In genomic region chr11:119997351-119997750, GRCm38 (mm10) we compare ENCODE assay signal across 21 mouse cellular contexts.
"Had no signal": no experiment of that assay in that cellular context is flagged by ENCODE, and none has a peak within 500 bp of the region (broad histone marks: within the 10 kb centered on the region; RNA-seq: fewer than 3 reads in every experiment).

No protein-coding gene starts in this region.

- DNase-seq: kidney, postnatal 25 days; liver; lung, adult 18-20 months; lung, postnatal 10 days; lung, postnatal 36 days; retina, postnatal 1 day; right cerebral cortex, postnatal 25 days; spleen, adult 18-20 months; thymus, postnatal 25 days had no signal

- H3K4me3 ChIP-seq: limb, embryonic 12.5 days; liver, embryonic 12.5 days; liver, embryonic 15.5 days; lung, embryonic 15.5 days; megakaryocyte, embryonic 14.5 days; midbrain, embryonic 10.5 days; midbrain, embryonic 13.5 days; myocyte; neural tube, embryonic 13.5 days; stomach, embryonic 15.5 days had no signal

- H3K4me2 ChIP-seq: limb, embryonic 12.5 days; liver, embryonic 12.5 days; liver, embryonic 15.5 days; lung, embryonic 15.5 days; midbrain, embryonic 13.5 days; neural tube, embryonic 13.5 days; stomach, embryonic 15.5 days had no signal

- H3K9me3 ChIP-seq: limb, embryonic 12.5 days; liver, embryonic 12.5 days; liver, embryonic 15.5 days; lung, embryonic 15.5 days; megakaryocyte, embryonic 14.5 days; midbrain, embryonic 10.5 days; midbrain, embryonic 13.5 days; neural tube, embryonic 13.5 days; stomach, embryonic 15.5 days had no signal

- H3K9ac ChIP-seq: limb, embryonic 12.5 days; liver, embryonic 12.5 days; liver, embryonic 15.5 days; lung, embryonic 15.5 days; neural tube, embryonic 13.5 days; stomach, embryonic 15.5 days had no signal

- H3K4me1 ChIP-seq: limb, embryonic 12.5 days; liver, embryonic 12.5 days; liver, embryonic 15.5 days; lung, embryonic 15.5 days; megakaryocyte, embryonic 14.5 days; midbrain, embryonic 10.5 days; stomach, embryonic 15.5 days had no signal

- H3K27ac ChIP-seq: kidney, postnatal 0 days; limb, embryonic 12.5 days; liver, embryonic 12.5 days; liver, embryonic 15.5 days; lung, embryonic 15.5 days; midbrain, embryonic 10.5 days; midbrain, embryonic 13.5 days; neural tube, embryonic 13.5 days; stomach, embryonic 15.5 days had no signal

- ATAC-seq: liver, embryonic 12.5 days; midbrain, embryonic 13.5 days; midbrain, embryonic 16.5 days had no signal

- H3K27me3 ChIP-seq: limb, embryonic 12.5 days; liver, embryonic 12.5 days; liver, embryonic 15.5 days; lung, embryonic 15.5 days; midbrain, embryonic 13.5 days; neural tube, embryonic 13.5 days; stomach, embryonic 15.5 days had no signal
